Mouse (Mus musculus) retina, adult 2 months (tissue): ENCODE data around the gene Gm28308.

Experiments used
- DNase-seq: peaks from one replicate; pipeline ENCODE4 v3.0.0-alpha.2; 2012; ENCODE audit warnings: low read depth, low spot score

Gm28308 gene

DNA sequence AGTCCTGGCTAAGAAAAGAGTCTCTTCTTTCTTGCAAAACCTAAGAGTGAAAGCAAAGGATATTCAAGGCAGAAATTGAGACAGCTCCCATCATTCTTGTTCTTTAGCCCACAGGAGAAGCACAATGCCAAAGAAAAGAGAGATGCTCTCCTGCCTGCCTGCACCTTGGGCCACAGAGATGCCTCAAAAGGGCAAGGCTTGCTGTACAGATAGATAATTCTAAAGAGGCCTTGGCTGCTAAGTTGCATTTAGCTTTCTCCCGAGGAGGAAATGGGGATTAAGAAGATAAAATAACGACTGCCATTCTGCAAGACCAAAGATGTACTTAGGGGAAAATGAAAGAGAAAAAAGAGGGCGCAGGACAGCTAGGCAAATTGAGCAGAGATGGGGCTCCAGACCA is 33.8 kb upstream of the Gm28308 start:
- no peak for DNase-seq

DNA sequence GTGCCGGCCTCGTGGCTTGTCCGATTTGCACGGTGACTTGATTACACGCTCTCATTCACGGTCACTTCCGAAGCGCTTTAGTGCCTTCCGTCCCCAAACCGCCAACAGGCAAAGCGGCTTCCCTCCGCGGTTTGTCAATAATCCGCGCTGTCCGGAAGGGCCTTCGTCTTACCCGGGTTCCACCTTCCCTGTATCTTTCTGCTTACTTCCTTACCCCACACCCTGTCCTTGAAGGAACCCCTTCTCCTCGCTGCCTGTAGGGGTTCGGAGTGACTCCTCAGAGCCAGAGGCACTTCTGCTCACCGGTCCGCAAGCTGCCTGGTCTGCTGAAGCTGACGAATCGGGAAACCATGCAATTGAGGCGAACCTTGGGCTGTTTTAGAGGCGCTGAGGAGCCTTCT is 33.3 kb upstream of the Gm28308 start:
- DNase-seq = no peak

DNA sequence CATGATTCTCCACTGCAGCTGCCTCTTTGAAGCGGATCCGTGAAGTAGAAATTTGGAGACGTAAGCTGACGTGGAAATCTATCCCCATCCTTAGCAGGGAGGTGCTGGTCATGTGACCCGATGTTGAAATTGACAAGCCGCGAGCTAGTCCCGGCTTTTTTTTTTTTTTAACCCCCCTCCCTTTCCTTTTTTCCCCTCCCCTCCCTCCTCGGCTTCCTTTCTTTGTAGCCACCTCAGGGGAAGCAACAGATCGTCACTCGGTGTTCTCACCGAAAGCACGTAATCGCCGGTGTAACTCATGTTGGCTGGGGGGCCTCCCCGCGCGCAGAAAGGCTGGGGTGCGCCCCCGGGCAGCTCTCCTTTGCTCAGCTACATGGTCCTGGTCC is 32.6 kb upstream of the Gm28308 start, which contains the start of gene Hoxa11:
Hoxa11 (minus strand) TSS at position 54 of the 386 bp plus-strand sequence.
- no peak for DNase-seq

DNA sequence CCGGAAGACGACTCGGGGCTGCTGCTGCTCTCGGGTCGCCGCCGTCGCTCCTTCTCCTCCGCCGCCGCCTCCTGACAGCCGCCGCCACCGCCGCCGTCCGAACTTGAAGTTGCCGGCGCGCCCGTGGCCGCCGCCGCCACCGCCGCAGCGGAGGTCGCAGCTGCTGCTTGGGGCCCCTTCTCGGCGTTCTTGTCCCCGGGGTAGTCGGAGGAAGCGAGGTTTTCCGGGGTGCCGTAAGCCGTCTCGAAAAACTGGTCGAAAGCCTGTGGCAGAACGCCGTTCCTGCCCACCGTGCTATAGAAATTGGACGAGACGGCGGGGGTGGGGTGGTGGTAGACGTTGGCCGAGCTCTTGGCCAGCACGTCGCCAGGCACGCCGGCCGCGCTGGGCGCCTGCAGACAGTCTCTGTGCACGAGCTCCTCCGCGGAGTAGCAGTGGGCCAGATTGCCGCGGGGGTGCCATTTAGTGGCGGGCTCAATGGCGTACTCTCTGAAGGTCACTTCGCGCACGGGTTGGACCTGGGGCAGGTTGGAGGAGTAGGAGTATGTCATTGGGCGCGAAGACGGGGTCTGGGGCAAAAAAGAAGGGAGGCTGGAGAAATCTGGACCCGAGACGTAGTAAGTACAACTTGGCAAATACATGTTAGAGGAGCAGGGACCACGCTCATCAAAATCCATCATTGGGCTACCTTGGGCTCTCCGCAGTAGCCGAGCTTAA is 32.1 kb upstream of the Gm28308 start:
- no peak for DNase-seq

DNA sequence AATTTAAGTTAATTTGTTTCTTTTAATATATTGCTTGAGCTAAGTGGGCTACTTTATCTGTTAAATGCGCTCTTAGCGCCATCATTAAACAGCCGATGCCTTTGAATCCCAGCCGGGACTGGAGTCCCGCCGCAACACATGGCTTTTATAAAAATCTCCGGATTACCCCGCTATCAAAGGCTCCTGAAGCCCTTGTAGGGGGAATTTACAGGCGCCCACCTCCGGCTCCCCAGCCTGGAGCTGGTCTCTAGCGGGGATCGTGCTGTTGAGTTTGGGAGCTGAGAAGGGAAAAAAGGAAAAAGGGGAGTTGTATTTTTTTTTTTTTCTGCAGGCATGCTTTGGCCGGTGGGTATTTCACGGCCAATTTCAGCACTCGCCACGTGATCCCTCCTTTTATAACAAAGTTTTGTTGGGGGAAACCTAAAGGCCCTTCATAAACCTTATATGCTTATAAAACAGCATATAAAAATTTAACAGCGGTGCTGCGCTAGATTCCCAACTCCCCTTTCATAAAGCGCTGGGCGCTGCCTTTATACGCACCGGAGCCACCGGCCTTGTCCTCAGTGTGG is 31.4 kb upstream of the Gm28308 start:
- no peak for DNase-seq

DNA sequence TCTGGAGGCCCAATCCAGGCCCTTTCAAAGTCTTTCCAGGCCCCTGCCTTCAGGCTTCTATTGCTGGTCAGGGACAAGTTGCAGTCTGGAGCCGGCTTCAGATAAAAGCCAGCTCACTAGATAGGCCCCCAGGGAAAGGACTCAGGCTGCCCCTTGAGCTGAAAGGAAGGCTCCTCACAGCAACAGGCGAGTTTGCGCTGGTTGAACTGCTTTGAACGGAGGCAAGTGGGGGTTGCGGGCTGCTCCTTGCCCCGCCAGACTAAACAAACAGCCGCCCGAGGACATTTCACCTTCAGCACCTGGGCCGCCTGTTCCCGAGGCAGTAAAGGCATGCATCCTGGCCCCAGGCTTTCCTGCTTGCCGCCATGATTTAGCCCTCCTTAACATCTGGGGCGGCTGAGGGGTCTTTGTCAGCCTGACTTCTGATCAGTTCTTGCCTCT is 30.6 kb upstream of the Gm28308 start:
- DNase-seq = no peak

DNA sequence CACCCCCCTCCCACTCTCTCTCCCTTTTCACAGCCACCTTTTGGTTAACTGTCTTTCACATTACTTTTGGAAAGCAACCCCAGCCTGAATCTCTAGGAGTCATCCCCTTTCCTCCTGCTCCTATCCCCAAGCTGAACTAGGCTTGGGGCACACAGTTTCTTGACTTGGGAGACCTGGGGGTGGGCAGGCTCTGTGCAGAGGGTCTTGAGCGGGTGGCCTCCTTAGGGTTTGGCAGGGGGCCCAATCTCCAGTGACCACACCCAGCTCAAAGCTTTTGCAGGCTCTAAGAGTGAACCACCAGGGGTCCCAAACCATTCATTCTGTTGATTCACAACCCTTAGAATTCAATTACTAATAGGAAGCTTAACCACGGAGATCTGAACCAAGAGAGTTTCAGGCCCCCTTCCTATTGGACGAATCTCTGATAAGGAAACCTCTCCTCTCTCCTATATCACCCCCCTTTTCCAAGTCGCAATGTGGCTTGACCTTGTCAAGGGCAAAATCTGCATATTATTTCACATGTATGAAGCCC is 29.7 kb upstream of the Gm28308 start:
- no peak for DNase-seq

DNA sequence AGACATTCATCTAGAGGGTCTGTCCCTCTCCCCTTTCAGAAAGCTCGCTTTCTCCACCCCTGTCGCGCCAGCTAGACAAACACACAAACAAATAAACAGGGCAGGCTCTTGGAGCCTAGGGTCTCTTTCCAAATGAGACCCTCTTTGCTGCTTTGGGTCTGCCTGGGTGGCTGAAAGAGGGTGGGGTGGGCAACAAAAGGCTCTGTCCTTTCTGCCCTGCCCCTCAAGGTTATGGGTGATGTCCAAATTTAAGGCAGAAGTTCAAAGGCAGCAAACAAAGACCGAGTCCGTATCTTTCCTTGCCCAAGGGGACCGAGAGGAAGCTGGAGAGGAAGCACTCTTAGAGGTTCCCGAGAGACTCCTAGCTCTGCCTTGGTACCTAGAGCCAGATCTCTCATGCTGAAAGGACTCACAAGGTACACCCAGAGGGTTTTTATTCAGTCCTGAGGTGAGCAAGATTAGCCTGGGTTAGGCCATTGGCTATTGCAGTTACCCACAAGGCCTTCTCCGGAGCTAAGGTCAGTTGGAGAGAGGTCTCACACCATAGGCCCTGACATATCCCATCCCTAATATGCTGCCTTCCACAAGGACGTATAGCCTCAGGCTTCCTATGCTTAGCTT is 28.0 kb upstream of the Gm28308 start:
- no peak for DNase-seq

DNA sequence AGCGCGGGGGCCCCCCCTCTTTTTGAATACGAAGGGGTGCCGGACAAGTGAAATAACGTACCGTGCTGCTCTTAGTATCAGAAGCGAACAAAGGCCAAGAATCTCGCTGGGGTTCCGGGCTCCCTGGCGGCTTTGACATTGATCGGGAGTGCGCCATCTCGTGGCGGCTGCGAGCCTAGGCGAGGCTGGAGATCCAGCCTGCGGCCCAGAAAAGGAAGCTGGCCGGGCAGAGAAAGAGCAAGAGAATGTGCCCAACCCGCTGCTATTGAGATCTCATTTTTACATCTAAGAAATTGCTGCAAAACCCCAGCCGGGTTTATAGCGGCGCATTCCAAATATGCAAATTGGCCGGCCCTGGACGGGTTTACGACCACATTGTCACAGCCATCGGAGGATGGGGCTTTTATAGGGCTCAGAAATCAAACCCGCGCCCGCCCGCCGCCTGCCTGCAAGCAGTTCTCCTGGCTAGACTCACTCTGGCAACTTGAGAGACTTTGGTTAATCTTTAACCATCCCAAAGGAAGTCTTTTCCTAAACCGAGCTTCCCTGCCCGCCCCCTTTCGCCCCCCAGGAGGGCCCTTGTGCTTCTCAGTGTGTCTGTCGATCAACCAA is 27.4 kb upstream of the Gm28308 start, which contains the start of gene Hoxa10:
Hoxa10 (minus strand) TSS at position 466 of the 612 bp plus-strand sequence.
- DNase-seq = no peak

DNA sequence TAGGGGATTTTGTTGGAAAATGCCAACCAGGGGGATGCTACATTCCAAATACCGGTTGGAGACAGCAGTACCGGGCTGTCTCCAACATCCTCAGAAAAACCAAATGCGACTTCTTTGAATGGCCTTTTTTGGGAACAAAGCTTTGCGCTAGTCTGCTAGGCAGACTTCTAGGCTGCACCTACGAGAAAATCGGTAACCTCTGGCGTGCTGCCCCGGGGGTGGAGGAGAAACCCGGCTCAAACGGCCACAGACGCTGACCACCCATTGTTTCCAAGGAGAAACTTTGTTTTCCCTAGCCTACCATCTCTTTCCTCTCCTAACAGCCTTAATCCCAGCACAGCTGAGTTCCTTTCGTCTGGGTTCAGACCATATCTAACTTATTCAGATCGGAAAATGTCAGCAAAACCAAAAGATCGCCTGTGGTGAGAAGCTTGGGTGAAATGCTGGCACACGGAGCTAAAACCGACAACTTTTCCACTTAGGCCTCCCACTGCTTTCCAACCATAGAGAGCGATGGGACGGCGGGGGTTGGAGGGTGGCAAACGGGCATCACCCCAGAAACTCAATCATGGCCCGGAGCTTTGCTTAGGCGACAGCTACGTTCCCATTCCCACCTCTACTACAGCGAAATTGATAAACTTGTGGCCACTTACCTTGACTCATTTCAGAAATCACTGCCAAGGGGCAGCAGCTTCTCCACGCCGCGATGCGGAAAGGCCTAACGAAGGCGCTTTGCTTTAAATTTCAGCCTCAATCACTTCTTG is 26.7 kb upstream of the Gm28308 start:
- DNase-seq = no peak

DNA sequence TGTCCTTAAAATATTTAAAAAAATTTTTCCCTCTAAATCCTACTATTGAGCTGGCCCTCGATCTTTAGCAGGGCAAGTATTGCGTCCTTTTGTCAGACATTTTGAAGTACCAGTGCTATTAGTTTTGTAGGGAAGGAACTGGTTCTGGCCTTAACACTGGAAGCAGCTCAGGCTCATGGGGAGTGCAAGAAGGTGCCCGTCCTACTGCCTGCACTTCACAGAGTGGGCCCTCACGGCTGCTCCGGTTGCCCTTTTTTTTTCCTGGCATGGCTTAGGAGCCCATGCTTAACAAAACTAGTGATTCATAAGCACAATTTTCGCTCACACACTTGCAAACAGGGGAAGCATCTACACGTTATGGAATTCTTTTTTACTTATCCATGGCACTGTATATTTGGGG is 25.8 kb upstream of the Gm28308 start:
- no peak for DNase-seq

DNA sequence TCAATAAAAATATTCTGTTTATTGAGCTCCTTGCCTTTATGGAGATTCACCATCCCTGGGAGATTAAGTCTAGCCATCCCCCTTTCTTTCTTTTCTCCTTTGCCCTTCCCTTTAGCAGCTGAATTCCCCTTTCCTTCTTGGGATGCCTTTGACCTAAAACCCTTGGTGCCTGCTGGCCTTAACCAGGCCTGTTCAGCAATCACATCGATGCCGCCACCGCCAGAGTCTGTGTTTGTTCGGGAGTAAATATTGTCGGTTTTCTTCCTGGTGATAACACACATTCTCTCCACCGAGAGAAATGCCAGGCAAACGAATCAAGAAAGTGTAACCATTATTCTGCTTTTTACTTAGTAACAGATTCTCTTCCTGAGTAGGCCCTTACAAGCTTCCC is 25.0 kb upstream of the Gm28308 start:
- no peak for DNase-seq

DNA sequence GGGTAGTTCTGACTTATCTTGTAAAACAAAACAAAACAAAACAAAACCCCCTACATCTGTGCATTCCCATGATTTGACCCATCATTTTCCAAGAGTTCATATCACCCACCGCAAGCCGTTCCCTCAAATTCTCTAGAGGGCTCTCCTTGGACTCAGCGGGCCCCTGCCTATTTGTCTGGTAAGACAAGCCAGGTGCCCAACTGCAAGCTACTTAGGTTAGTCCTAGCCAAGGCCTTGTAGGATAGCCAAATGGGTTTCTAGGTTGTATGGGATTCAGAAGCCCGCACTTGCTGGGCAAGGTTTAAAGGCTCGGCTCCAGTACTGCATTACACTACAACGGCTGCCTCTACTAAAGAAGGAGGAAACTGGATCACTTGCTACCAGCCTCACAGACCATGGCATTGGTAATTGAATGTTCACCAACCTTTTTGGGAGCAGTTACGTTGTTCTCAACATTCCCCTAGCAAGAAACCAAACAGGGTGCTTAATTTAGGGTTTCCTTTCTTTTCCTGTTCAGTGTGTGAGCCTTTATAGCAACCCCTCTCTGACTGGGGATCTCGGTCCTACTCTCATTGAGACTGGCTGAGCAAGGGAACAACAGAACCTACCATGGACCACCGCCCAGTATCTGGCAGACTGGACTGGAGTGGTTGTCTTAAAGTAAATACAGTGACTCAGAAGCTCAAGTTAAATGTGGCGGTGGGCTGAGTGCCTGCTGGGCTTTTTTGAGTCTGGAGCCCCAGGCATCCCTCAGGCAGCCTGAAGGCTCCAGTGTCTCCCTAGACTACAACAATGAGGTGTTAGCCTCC is 24.4 kb upstream of the Gm28308 start:
- DNase-seq = no peak

DNA sequence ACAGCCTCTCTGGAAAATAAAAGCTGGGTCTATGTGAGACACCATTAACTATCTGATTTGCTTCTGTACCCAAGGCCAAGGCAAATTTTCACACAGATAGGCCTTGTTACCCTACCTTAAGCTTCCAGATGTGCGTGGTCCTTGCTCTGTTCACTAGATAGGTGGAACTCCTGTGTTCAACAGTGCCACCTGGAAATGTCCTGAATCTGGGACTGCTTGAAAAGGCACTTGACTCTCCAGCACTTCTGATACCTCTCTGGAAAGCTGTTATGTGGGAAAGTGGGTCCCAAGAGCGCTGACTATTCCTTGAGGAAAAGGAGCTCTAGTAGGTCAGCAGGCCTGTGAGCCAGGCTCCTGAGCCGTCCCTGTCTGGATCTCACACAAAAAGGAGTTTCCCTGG is 23.7 kb upstream of the Gm28308 start:
- no peak for DNase-seq

DNA sequence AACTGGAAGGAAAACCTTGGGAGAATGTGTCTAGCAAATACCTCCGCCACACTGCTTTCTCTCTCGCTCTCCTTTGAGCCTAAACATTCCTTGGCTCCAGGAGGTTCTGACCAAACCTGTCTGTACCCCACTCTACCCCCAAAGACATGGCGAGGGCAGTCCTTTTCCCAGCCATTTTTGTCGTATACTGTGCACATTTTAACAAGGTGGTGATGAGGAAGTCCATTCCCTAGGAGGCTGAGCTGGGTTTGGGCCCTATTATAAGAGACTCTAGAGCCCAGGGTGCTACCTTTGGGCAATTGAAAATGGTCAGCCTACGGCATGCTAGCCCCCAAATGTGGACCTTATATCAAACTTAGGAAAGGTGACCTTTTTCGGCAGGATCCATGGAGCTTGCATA is 22.7 kb upstream of the Gm28308 start:
- no peak for DNase-seq

DNA sequence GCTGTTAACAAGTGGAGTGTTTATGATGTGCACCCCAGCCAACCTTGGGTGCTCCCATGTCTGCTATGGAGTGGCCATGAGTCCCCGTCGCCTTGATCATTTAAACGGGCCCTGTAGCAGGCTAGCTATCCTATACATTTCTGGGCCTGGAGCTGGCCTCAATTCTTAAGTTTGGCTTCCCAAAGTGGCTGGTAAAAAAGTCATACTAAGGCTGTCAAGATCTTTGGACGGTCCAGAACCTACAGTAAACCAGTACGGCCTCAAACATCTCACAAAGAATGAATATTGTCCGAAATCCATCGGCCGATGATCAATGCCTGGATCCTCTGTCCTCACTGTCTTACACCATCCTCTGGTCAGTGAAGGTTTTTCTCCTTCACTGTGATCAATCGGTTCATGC is 22.1 kb upstream of the Gm28308 start:
- no peak for DNase-seq

DNA sequence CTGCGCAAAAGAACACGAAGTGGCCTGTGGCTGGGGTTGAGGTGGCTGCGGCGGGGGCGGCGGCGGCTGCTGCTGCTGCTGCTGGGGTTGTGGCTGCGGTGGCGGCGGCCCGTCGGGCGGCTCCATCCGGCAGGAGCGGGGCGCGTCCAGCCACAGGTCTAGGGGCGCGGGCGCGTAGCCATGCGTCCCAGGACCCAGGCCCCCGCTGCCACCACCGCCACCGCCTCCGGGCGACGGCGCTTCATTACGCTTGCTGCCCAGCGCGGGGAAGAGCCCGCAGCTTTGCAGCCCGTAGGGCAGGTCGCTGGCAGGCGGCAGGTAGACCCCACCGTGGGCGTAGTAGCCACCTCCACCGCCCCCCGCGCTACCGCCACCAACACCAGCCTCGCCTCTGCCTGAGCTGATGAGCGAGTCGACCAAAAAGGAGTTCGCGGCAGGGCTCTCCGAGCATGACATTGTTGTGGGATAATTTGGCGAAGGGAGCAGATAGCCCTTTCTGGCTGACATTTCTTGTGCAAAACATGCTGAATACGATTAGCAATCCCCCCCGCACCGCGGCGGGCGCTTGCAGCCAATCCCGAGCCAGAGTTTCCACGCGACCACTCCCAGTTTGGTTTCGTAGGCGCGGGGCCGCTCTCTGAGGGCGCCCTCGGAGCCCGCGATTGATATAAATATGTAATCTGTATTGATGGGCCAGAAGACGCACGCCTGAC is 21.4 kb upstream of the Gm28308 start:
- no peak for DNase-seq

DNA sequence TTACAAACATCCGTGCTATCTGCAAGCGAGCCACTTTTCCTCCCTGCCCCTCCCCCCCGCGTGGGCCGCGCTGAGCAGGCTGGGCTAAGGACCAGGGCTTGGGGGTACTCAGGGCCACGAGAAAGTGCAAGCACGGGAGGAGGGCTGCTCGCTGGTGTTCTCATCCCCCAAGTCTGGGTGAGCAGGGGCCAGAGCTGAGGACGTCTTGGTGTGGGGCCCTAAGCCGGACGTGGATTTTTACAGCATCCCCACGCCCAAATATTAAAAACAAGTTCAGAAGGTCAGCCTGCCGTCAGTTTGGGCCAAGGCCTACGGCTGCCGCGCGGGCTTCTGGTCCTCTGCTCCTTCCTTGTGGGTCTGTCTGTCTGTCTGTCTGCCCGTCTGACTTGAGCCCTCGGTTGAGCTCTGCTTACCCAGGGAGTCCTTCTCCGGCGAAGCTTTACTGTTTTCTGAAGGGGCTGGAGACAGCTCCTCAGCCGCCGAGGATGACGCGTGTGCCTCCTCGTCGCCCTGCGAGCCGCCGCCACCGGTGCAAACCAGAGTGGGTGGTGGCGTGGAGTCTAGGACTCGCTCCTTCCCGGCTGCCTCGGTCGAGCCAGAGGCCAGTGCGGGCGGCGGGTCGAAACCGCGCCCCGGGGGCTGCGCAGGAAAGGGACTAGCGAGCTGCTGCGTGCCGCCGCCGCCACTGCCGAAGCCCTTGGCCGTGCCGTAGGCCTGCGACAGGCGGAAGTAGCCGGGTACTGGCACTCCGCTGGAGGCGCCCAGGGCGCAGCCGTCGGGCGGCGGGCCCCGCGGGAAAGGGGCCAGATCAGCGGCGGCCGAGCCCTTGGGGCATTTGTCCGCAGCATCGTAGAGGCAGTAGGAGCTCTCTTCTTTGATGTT is 20.6 kb upstream of the Gm28308 start:
- DNase-seq = no peak

DNA sequence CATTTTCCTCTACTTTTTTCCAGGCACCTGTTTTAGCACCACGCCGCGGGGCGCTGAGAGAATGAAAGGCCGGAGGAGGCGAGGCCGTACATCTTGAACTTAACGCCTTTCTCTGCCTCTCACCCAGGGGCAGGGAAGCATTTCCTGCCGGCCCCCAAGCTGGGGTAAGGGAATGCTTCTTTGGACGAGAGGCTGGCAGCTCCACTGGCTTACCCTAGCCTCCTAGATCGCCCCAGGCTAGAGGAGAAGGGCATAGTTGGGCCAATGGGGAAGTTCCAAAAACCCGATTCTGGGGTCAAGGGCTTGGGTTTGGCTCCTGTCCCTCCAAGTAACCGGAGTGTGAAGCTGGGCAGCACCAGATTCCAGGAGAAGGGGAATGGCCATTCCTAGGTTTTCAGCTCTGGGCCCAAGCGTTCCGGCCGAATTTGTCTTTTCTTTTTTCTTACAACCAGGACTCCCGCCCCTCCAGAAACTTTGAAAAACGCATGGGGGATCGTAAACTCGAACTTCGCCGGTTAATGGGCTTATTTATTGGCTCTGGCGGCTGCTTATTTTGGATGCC is 19.9 kb upstream of the Gm28308 start:
- DNase-seq = no peak
